Mouse (Mus musculus) liver (tissue): ENCODE results near the gene Cyyr1.

Experiments used
- DNase-seq: peaks from one replicate; pipeline ENCODE4 v3.0.0-alpha.2; 2020; ENCODE audit warnings: mixed read lengths

Gene Cyyr1

DNA sequence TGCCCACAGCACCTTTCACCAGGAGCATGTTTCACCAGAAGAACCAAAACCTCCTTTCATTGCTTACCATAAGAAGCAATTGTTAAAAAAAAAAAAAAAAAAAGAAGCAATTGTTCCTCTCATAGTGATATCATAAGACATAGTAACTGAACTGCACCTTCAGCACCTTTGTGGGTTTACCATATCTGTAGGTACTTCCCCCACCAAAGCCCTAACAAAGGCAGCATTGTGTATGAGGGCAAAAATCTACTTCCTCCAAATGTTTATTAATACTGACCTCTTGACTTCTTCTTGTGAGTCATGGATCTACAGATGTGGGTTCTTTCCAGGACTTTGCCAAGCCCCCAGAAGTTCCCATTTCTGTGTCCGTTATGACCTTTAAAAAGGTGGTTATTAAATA, 98.2 kb downstream of the Cyyr1 start:
- DNase-seq, result no peak

DNA sequence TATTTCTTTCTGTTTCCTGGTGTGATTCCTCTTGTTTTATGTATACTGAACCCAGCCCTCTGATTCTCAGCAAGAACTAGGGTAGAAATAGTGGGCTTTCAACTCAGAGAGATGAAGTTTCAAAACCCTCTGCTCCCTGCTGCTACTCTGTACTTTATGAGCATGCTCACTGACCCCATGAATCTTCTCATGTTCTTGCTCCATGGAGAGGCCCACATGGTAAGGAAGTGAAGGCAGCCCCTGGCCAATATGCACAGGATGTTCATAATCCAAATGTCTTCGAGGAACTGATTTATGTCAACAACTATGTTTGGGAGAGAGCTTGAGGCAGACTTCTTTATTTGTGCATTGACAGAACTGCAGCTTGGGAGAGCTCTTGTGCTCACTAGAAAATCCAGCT, 106.9 kb downstream of the Cyyr1 start:
- DNase-seq, result no peak

DNA sequence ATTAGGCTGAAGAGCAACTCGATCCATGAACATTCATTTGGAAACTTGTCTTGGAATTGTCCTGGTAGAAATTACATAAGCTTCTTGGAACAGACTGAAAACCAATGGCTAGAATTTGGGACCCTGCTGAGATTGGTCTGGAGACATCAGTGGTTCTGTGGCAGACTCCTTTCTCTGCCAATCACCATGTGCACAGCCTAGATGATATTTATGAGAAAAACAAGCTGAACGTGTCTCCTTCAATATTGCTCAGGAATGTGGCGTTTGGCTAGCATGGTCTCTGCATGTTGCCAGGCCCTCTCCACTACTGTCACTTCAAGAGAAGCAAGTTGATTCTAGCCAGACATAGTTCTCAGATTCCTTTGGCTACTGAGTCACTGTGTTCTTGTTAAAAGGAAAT, 107.4 kb downstream of the Cyyr1 start:
- no peak for DNase-seq

DNA sequence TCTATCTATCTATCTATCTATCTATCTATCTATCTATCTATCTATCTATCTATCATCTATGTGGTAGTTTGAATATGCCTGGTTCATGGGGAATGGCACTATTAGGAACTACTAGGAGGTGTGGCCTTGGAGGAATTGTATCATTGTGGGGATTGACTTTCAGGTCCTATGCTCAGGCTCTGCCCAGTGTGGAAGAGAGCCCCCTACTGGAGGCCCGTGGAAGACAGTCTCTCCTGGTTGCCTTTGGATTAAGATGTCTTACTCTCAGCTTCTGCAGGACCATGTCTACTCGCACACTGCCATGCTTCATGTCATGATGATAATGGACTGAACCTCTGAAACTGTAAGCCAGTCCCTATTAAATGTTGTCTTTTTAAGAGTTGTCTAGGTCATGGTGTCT, 117.8 kb downstream of the Cyyr1 start:
- peak; percentile 15 for DNase-seq

DNA sequence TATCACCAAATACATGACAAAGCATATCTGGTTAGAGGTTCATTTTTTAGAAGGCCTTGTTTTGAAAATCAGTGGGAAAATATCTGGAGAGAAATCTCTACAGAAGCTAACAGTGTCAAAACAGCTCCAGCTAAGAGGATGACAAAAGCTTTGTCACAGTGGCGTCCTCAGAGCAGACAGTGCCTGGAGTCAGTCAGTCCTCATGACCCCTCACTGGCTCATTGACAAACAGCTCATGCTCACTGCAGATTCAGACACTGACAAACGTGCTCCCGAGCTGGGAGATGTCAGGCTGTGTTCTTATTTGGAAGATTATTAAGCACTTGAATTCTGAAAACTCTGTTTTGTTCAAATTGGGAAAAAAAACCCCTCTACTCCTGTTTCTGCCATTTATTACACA, 124.0 kb downstream of the Cyyr1 start:
- no peak for DNase-seq

DNA sequence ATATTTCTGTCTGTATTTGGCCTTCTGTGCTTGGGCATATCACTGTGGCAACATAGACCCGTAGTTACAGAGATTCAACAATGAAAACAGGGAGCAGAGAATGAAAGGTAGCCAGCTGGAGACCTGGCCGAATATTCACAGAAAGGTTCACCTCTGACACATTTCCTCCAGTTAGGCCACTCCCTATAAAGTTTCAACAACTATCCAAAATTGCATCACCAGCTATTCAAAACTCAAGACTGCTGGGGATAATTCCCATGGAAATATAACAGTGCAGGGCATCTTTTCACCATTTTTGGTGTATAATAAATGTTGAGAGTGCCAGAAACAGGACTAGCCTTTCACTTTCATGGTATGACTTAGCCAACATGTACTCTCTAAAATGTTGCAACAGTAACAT, 130.3 kb downstream of the Cyyr1 start:
- DNase-seq, result no peak

DNA sequence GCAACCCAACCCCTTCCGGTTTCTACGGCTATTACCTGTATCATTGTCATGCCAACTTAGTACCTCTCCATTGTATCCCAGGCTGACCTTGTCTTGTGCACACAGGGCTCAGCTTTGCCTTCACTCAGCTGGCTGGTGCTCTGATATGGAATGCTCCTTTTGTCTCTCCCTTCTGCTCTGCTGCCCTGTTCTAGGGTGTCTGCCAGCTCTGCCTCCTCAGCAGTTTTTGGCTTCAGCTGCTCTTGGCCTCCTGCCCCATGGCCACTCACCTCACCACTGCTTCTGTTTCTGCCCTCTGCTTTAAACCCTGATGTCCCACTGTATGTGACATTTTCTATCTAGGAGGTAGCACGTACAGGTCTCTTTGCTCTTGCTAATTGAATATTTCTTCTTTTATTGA, 137.8 kb downstream of the Cyyr1 start:
- DNase-seq, result no peak

DNA sequence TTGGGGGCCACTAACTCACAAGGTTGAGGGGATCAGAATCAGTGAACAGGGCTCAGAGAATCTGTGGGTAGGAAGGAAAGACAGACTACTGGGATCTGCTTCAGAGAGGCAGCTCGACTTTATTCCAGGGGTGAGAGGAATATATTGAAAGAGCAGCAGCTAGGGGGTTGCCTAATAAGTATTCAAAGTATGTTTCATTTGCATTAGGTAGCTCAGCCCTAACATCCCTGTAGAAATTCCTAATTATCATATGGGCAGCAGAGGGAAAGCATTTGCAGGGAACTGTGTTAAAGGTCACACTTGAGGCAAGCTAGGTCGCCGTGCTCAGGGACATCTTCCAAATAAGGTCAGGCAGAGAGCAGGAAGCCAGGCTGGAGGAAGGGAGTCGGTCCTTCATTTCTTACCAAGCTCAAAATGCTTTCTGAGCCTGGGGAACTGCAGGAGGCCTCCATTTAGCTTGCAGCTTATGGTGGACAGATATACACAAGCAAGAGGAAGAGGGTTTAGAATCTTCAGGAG, 159.7 kb downstream of the Cyyr1 start:
- no peak for DNase-seq

DNA sequence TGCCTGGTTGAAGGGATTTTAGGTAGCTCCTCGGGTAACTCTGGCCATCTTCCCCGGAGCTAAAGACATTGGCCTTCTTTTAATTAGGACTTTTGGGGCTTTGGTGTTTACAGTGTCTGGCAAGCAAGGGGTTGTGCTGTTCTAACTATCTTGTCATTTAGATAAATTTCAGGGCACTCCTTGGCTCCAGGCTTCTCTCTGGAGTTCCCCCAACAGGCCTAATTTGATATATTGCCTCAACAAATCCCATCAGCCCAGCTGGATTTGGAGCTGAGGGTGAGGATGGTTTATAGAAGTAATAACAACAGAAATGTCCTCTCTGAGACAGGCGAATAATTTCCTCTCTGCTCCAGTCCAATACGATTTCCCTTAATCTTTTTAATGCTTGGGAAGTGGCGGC, 166.4 kb downstream of the Cyyr1 start:
- no peak for DNase-seq
